Mouse (Mus musculus) left cerebral cortex, postnatal 14 days (tissue): Measurements from ENCODE around the gene Jup. TPM values are rescaled to one million over a fixed set of nuclear protein-coding genes. Genes with fewer than 3 reads are reported as not detected.
"Not testable (repeated sequence)": the region's sequence is repeated elsewhere in the genome, so short reads cannot be mapped to it uniquely, and the experiment has no call there.

Experiments used
- DNase-seq, 2 experiments: peaks; one replicate each; pipeline ENCODE4 v3.0.0; 2021 to 2022; ENCODE audit warnings: low spot score in 2 of 2, mixed read lengths in 1 of 2
- intact Hi-C: fragments of 180-260 bp; cut with DNase I; formaldehyde crosslinking; loops from one replicate; pipeline ENCODE4 v1.15.1; 2025
- microRNA-seq, 2 experiments: library from miRNA; unstranded; fragments of <30 nt; microRNA quantifications; one replicate each; pipeline ENCODE4 v1.2.0; 2022
- total RNA-seq, 2 experiments: library from RNA; stranded (reverse); gene quantifications; 2 replicates each; pipeline ENCODE4 v1.2.3; 2021

Gene Jup
- total RNA-seq, 2 experiments from 2014 or later: 38.1 to 49.8 TPM

- no peak for DNase-seq
- intact Hi-C loops: no loop called here
These were observed 72.4 kb downstream of the Jup start for GRCm38 (mm10) chr11:100325062-100325629.

GRCm38 (mm10) chr11:100323578-100323977, 74.0 kb downstream of the Jup start:
- DNase-seq: peak; percentile 75 to 80
- intact Hi-C loops: no loop called here

GRCm38 (mm10) chr11:100322591-100323258, 74.8 kb downstream of the Jup start:
- intact Hi-C loops: no loop called here

GRCm38 (mm10) chr11:100321479-100322305, 75.9 kb downstream of the Jup start:
- DNase-seq, intact Hi-C loops: not testable (repeated sequence)

More at GRCm38 (mm10) chr11:100322591-100323258, 74.8 kb downstream of the Jup start:
- DNase-seq: no peak

GRCm38 (mm10) chr11:100320701-100321410, 76.7 kb downstream of the Jup start:
- intact Hi-C loops, DNase-seq: not testable (repeated sequence)

GRCm38 (mm10) chr11:100320172-100320630, 77.4 kb downstream of the Jup start:
- intact Hi-C loops: no loop called here

GRCm38 (mm10) chr11:100319492-100320171, 77.9 kb downstream of the Jup start, which contains the start of gene Eif1:
TSS of gene Eif1 (plus strand) at chr11:100319885.
- intact Hi-C loops: no loop called here

More at GRCm38 (mm10) chr11:100320172-100320630, 77.4 kb downstream of the Jup start:
- DNase-seq: peak; percentile 93 to 97

More at GRCm38 (mm10) chr11:100319492-100320171, 77.9 kb downstream of the Jup start, which contains the start of gene Eif1:
- peak; percentile 100 for DNase-seq

Small RNAs within 50 kb of the gene (microRNA-seq; reads per million reads assigned to microRNA genes)
- gene Gm27374: 0 reads per million in 2 experiments

Other genes with a start within 250 kb of the Jup start
- gene Krt19, start 249.1 kb downstream of the Jup start, total RNA-seq: under 1 TPM in 1 of 2 experiments, not detected in 1; 0.63 TPM
- gene Krt9, start 204.5 kb downstream of the Jup start, total RNA-seq: 1 to 10 TPM; 2.6 to 2.7 TPM
- not detected for gene Krt14, start 190.2 kb downstream of the Jup start, total RNA-seq
- gene Krt16, start 148.9 kb downstream of the Jup start, total RNA-seq: not detected
- not detected for gene Krt17, start 136.7 kb downstream of the Jup start, total RNA-seq
- not detected for gene Krt42, start 127.9 kb downstream of the Jup start, total RNA-seq
- 100 to 1,000 TPM; 803 to 821 TPM for gene Eif1, start 77.9 kb downstream of the Jup start, total RNA-seq
- not detected for gene Gast, start 63.4 kb downstream of the Jup start, total RNA-seq
- 100 to 1,000 TPM in 1 of 2 experiments, 10 to 100 TPM in 1; 94.6 to 151 TPM for gene Hap1, start 41.6 kb downstream of the Jup start, total RNA-seq
- 1 to 10 TPM; 5.7 to 5.8 TPM for gene P3h4, start 17.1 kb upstream of the Jup start, total RNA-seq
- 10 to 100 TPM; 10.0 to 12.2 TPM for gene Fkbp10, start 17.9 kb upstream of the Jup start, total RNA-seq
- 10 to 100 TPM; 62.9 to 63.1 TPM for gene Nt5c3b, start 44.0 kb upstream of the Jup start, total RNA-seq
- gene Klhl10, start 44.2 kb upstream of the Jup start, total RNA-seq: 1 to 10 TPM; 1.4 to 2.2 TPM
- 10 to 100 TPM; 81.8 to 82.1 TPM for gene Klhl11, start 75.0 kb upstream of the Jup start, total RNA-seq
- 100 to 1,000 TPM; 116 to 121 TPM for gene Acly, start 130.2 kb upstream of the Jup start, total RNA-seq
- gene Ttc25, start 147.8 kb upstream of the Jup start, total RNA-seq: under 1 TPM; 0.40 to 0.51 TPM
- 100 to 1,000 TPM; 158 to 245 TPM for gene Cnp, start 177.1 kb upstream of the Jup start, total RNA-seq
- gene Nkiras2, start 221.5 kb upstream of the Jup start, total RNA-seq: 10 to 100 TPM; 23.9 to 25.4 TPM
- gene Dnajc7, start 222.4 kb upstream of the Jup start, total RNA-seq: 100 to 1,000 TPM; 239 to 244 TPM